Mouse (Mus musculus) CH12.LX (cell line): ENCODE results near the gene Kiss1r. TPM values are rescaled to one million over a fixed set of nuclear protein-coding genes. Genes with fewer than 3 reads are reported as not detected.

Experiments
- DNase-seq: peaks from one replicate; pipeline ENCODE4 v3.0.0-alpha.2; 2013; ENCODE audit errors: extremely low read depth
- H3K27ac ChIP-seq: 2 replicates; pipeline ENCODE4 v1.5.1; 2012; ENCODE audit warnings: low read depth, mild to moderate bottlenecking, control low read depth, moderate library complexity; ENCODE audit not compliant: insufficient read depth
- H3K27me3 ChIP-seq: replicated peaks from 2 replicates; pipeline ENCODE3; 2012; ENCODE audit warnings: inconsistent platforms
- H3K36me3 ChIP-seq, 2 experiments: replicated peaks in 1 of 2; 2 replicates each; pipeline versions ENCODE3 to v1.6.1; 2012; ENCODE audit warnings: inconsistent platforms in 1 of 2, low read length in 1 of 2, mild to moderate bottlenecking in 1 of 2, mixed read lengths in 1 of 2, moderate library complexity in 1 of 2; ENCODE audit not compliant: control insufficient read depth in 1 of 2, insufficient read depth in 1 of 2
- H3K4me1 ChIP-seq, 2 experiments: 2 replicates each; pipeline ENCODE4 v1.6.1; 2012; ENCODE audit warnings: inconsistent platforms in 1 of 2, moderate library complexity in 1 of 2; ENCODE audit not compliant: insufficient read depth in 2 of 2, control insufficient read depth in 1 of 2
- H3K4me2 ChIP-seq: 2 replicates; pipeline ENCODE4 v1.6.1; 2012; ENCODE audit warnings: low read depth, mild to moderate bottlenecking, control low read depth; ENCODE audit not compliant: poor library complexity, insufficient read depth, severe bottlenecking
- H3K4me3 ChIP-seq, 3 experiments: fragments of 150-350 bp in 1 of 3; sonication (generic) in 1 of 3; replicated peaks in 1 of 3; 2 replicates each; pipeline versions ENCODE3 to v1.5.1; 2011 to 2012; ENCODE audit warnings: low read depth in 2 of 3, low read length in 2 of 3, mild to moderate bottlenecking in 2 of 3, moderate library complexity in 2 of 3, control low read depth in 1 of 3, improper control_type of control experiment in 1 of 3, inconsistent platforms in 1 of 3, mixed read lengths in 1 of 3; ENCODE audit not compliant: poor library complexity in 1 of 3
- H3K79me2 ChIP-seq: replicated peaks from 2 replicates; pipeline ENCODE4 v1.6.1; 2012; ENCODE audit warnings: mild to moderate bottlenecking, moderate library complexity; ENCODE audit not compliant: control insufficient read depth, poor library complexity, insufficient read depth, severe bottlenecking; ENCODE audit errors: extremely low read depth
- H3K9ac ChIP-seq: 2 replicates; pipeline ENCODE4 v1.6.1; 2012; ENCODE audit warnings: low read depth, mild to moderate bottlenecking, control low read depth, moderate library complexity; ENCODE audit not compliant: insufficient read depth
- H3K9me3 ChIP-seq: replicated peaks from 2 replicates; pipeline ENCODE3; 2012; ENCODE audit warnings: low read length, inconsistent platforms, mixed read lengths
- CHD1 ChIP-seq: IDR thresholded peaks from 2 replicates; pipeline ENCODE4 v1.6.1; 2012; ENCODE audit warnings: low read depth, low read length, improper control_type of control experiment, inconsistent platforms
- CHD2 ChIP-seq: IDR thresholded peaks from 2 replicates; pipeline ENCODE4 v1.6.1; 2011; ENCODE audit warnings: low read length, improper control_type of control experiment
- ELF1 ChIP-seq: IDR thresholded peaks from 2 replicates; pipeline ENCODE4 v1.6.1; 2014; ENCODE audit warnings: low read depth, mild to moderate bottlenecking, inconsistent platforms, low read length, improper control_type of control experiment
- IRF4 ChIP-seq: IDR thresholded peaks from 2 replicates; pipeline ENCODE4 v1.6.1; 2014; ENCODE audit warnings: low read depth, mild to moderate bottlenecking, inconsistent platforms, low read length, improper control_type of control experiment
- JUND ChIP-seq: conservative IDR thresholded peaks from 2 replicates; pipeline ENCODE4 v1.6.1; 2011; ENCODE audit warnings: low read depth, low read length, improper control_type of control experiment
- MAFK ChIP-seq: IDR thresholded peaks from 2 replicates; pipeline ENCODE4 v1.6.1; 2011; ENCODE audit warnings: low read length, improper control_type of control experiment; ENCODE audit not compliant: insufficient replicate concordance
- MXI1 ChIP-seq: IDR thresholded peaks from 2 replicates; pipeline ENCODE4 v1.6.1; 2011; ENCODE audit warnings: mild to moderate bottlenecking, low read depth, low read length, improper control_type of control experiment
- NELFE ChIP-seq: IDR thresholded peaks from 2 replicates; pipeline ENCODE4 v1.6.1; 2011; ENCODE audit warnings: low read depth, low read length, improper control_type of control experiment
- NRF1 ChIP-seq: IDR thresholded peaks from 2 replicates; pipeline ENCODE4 v1.6.1; 2014; ENCODE audit warnings: low read depth, mild to moderate bottlenecking, inconsistent platforms, low read length, improper control_type of control experiment, moderate library complexity
- RAD21 ChIP-seq: IDR thresholded peaks from 2 replicates; pipeline ENCODE4 v1.6.1; 2011; ENCODE audit warnings: low read depth, mild to moderate bottlenecking, low read length, improper control_type of control experiment, moderate library complexity
- SIN3A ChIP-seq: IDR thresholded peaks from 2 replicates; pipeline ENCODE4 v1.6.1; 2012; ENCODE audit warnings: low read length, improper control_type of control experiment, inconsistent platforms
- SMC3 ChIP-seq: IDR thresholded peaks from 2 replicates; pipeline ENCODE4 v1.6.1; 2011; ENCODE audit warnings: low read depth, low read length, improper control_type of control experiment
- TCF12 ChIP-seq: IDR thresholded peaks from 2 replicates; pipeline ENCODE4 v1.6.1; 2014; ENCODE audit warnings: low read depth, mild to moderate bottlenecking, inconsistent platforms, low read length, improper control_type of control experiment
- USF1 ChIP-seq: IDR thresholded peaks from 2 replicates; pipeline ENCODE4 v1.6.1; 2014; ENCODE audit warnings: low read depth, mild to moderate bottlenecking, inconsistent platforms, low read length, improper control_type of control experiment
- USF2 ChIP-seq: conservative IDR thresholded peaks from 2 replicates; pipeline ENCODE4 v1.6.1; 2011; ENCODE audit warnings: low read depth, low read length, improper control_type of control experiment
- ZC3H11A ChIP-seq: IDR thresholded peaks from 2 replicates; pipeline ENCODE4 v1.6.1; 2012; ENCODE audit warnings: low read depth, mild to moderate bottlenecking, inconsistent platforms, low read length, improper control_type of control experiment
- ZKSCAN1 ChIP-seq: IDR thresholded peaks from 2 replicates; pipeline ENCODE4 v1.6.1; 2012; ENCODE audit warnings: low read depth, inconsistent platforms, low read length, improper control_type of control experiment, borderline replicate concordance
- dilution Hi-C: fragments of 300-500 bp; cut with MboI; formaldehyde crosslinking; loops from 2 replicates; pipeline ENCODE4 v1.14.3; 2020; ENCODE audit warnings: low sequenced_read_pairs; ENCODE audit not compliant: extremely low pct_unique_long_range_greater_than_20kb, extremely low pct_ligation_motif_present
- in situ Hi-C: fragments of 300-500 bp; cut with MboI; formaldehyde crosslinking; loops from 3 replicates; pipeline ENCODE4 v1.14.3; 2019; ENCODE audit warnings: low sequenced_read_pairs, low pct_ligation_motif_present, low pct_unique_long_range_greater_than_20kb, mixed read lengths
- polyA plus RNA-seq: library from polyadenylated mRNA; unstranded; fragments of >175 nt; gene quantifications from 2 replicates; pipeline ENCODE4 v1.2.1, GENCODE M21; 2012; ENCODE audit warnings: low read depth; ENCODE audit not compliant: insufficient read length
- total RNA-seq, 2 experiments: library from RNA; depleted of rRNA; stranded (reverse); fragments of 300-350 nt in 1 of 2; fragments of >200 nt in 1 of 2; gene quantifications; 2 replicates each; pipeline ENCODE4 v1.2.3; 2012 to 2014

Kiss1r gene
- total and polyA plus RNA-seq, 3 experiments, result 0.17 to 0.76 (median 0.24) TPM

GRCm38 (mm10) chr10:79886611-79887010 lies 30.2 kb upstream of the Kiss1r start:
- in situ Hi-C loops, result no loop called here

DNA sequence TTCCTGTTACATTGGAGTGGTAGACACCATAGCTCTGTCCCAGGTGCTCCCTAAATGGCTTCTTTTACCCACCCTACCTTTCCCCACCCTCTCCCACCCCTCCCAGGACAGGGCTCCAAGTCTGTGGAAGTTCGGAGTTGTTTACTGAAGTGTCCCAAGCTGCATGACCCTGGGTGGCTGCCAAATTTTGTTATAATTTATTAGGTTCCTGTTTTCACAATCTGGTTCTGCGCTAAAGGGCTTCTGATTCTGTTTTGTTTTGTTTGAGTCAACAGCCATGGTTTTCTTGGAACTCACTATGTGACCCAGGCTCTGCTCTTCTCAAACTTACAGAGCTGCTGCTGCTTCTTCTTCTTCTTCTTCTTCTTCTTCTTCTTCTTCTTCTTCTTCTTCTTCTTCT lies 27.4 kb upstream of the Kiss1r start:
- H3K9ac ChIP-seq, result no peak overlapping the region
- no peak for TF ChIP-seq SMC3
- no peak for TF ChIP-seq ELF1
- no peak for TF ChIP-seq USF2
- TF ChIP-seq SIN3A, result no peak
- in situ Hi-C loops (no loop called here), dilution Hi-C loops (no loop called here)
- H3K79me2 ChIP-seq, result no peaks in the 10 kb centered on the region
- no peak overlapping the region for H3K27ac ChIP-seq
- H3K9me3 ChIP-seq, result no peaks in the 10 kb centered on the region
- DNase-seq, result no peak
- peaks cover 0 to 16% of the 10 kb centered on the region in 2 experiments; a peak in 3 of 4 replicates for H3K4me1 ChIP-seq
- no peak overlapping the region for H3K4me2 ChIP-seq
- peaks cover 16% of the 10 kb centered on the region for H3K27me3 ChIP-seq
- peaks cover 0 to 10% of the 10 kb centered on the region in 2 experiments for H3K36me3 ChIP-seq
- no peak overlapping the region for H3K4me3 ChIP-seq

More at GRCm38 (mm10) chr10:79886611-79887010, 30.2 kb upstream of the Kiss1r start:
- Histone ChIP-seq H3K27me3 (peaks cover 19% of the 10 kb centered on the region), H3K4me3 (no peak overlapping the region), H3K27ac (no peak overlapping the region), H3K79me2 (no peaks in the 10 kb centered on the region), H3K4me2 (no peak overlapping the region), H3K9ac (no peak overlapping the region), H3K4me1 (peaks cover 6 to 11% of the 10 kb centered on the region in 2 experiments), H3K9me3 (no peaks in the 10 kb centered on the region), H3K36me3 (no peaks in the 10 kb centered on the region)
- no peak for DNase-seq
- dilution Hi-C loops, result no loop called here
- TF ChIP-seq NELFE, result no peak

DNA sequence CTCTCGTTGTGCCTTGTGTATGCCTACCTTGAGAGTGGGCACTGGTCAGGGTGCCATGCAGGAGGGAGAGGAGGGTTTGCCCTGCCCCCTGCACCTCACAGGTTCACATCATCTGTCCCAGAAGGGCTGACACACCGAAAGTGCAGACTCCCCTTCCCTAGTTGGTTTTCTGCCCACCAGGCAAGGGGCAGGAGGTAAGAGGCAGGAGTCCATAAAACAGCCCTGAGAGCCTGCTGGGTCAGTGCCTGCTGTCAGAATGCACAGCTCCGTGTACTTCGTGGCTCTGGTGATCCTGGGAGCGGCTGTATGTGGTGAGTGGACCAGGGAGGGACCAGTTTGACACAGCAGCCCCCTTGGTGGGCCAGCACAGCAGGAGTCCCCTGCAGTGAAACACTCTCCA lies 26.1 kb upstream of the Kiss1r start, which contains the start of gene Cfd:
Cfd (plus strand) TSS at position 184 of the 400 bp plus-strand sequence.
- peaks cover 7 to 19% of the 10 kb centered on the region in 2 experiments for H3K36me3 ChIP-seq
- H3K9me3 ChIP-seq, result no peaks in the 10 kb centered on the region
- H3K4me1 ChIP-seq, result peaks cover 0 to 24% of the 10 kb centered on the region in 2 experiments; a peak in 3 of 4 replicates
- no peak within 1 kb of the TSS for H3K4me2 ChIP-seq
- DNase-seq, result no peak
- no peak within 1 kb of the TSS for H3K27ac ChIP-seq
- dilution Hi-C loops (no loop called here), in situ Hi-C loops (loop anchor here (5.0 kb wide), 1 partner anchor 37 kb away; the partner anchor contains the start of gene Arid3a)
- no peaks in the 10 kb centered on the region for H3K79me2 ChIP-seq
- TF ChIP-seq IRF4, result no peak
- no peak for TF ChIP-seq USF2
- TF ChIP-seq ZC3H11A, result no peak
- no peak for TF ChIP-seq NRF1
- TF ChIP-seq TCF12, result no peak
- no peak for TF ChIP-seq RAD21
- TF ChIP-seq ZKSCAN1, result no peak
- TF ChIP-seq CHD2, result no peak
- no peak for TF ChIP-seq MAFK
- no peak for TF ChIP-seq MXI1
- TF ChIP-seq CHD1, result no peak
- TF ChIP-seq USF1, result no peak
- TF ChIP-seq JUND, result no peak
- no peak for TF ChIP-seq ELF1
- peaks cover 16% of the 10 kb centered on the region for H3K27me3 ChIP-seq
- H3K9ac ChIP-seq, result no peak within 1 kb of the TSS
- no peak within 1 kb of the TSS for H3K4me3 ChIP-seq
